Mouse (Mus musculus) right cerebral cortex, postnatal 4 days (tissue): ENCODE data around the gene Slc25a20.

Experiments
- DNase-seq: peaks from one replicate; pipeline ENCODE4 v3.0.0-alpha.2; 2022

Gene Slc25a20

DNA sequence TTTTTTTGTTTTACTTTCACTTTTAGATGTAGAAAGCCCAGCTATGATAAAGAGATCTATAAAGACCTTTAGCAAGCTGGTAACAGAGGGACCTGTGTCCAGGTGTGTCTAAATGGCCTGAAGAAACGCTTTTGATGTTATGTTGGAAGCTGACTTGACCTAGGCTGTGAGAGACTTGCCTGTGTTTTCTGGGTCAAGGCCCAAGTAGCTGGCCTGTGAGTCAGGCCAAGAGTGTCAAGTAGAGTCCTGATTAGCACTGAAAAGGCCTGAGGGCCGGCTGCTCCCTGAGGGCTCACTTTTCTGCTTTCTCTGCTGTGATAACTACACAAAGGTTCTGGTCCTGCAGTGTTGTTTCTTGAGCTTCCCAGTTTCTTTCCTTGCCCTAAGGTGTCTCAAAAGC lies 25.8 kb downstream of the Slc25a20 start:
- no peak for DNase-seq

DNA sequence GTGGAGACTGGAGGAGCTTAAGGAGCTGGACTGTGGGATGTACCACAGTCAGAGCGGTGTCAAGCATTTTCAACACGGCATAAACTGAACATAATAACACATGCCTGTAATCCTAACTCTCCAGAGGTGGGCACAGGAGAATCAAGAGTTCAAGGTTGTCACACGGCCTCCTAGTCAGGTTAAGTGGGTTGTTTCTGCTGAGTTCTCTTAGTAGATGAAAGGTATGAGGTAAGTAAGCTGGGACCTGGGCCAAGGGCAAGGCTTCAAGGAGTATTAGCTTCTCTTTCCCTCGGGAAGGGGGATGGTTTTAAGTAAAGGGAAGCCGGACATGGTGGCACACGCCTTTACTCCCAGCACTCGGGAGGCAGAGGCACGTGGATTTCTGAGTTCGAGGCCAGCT lies 26.6 kb downstream of the Slc25a20 start:
- DNase-seq: no peak

DNA sequence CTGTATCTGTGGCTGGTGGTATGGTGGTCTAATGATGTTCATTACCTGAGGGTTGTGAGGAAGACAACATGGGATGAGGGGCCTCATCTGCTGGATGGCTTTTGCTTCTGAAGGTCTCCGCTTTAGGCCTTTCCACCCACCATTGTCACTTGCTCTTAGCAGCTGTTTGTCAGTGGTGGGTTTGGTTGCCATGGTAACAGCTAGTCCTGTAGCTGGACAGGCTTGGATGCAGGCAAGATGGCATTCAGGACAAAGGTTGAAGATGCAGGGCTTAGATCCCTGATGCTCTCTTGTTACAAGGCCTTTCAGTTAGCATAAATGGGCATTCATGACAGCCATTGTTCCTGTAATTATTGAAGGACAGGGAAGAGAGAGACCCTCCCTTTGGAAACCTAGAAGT lies 27.2 kb downstream of the Slc25a20 start, which contains the start of gene Prkar2a:
TSS of gene Prkar2a (plus strand) at position 209 of the 400 bp plus-strand sequence.
- no peak for DNase-seq

DNA sequence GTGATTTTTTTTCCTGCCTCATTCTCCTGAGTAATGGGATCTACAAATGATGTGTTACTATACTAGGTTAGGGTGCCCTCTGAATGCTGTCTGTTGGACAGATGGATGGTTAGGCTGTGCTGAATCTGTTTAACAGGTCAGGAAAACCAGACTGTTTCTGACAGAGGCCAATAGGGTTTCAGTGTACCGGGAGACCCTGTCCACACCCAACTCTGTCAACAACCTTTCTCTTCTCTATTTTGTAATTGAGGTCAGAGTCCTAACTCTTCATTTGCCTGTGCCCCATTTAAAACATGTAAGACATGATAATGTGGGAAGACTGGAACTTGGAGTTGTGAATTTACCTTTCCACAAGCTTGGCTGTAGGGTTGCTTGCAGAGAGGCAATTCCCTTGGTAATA lies 28.1 kb downstream of the Slc25a20 start:
- no peak for DNase-seq

DNA sequence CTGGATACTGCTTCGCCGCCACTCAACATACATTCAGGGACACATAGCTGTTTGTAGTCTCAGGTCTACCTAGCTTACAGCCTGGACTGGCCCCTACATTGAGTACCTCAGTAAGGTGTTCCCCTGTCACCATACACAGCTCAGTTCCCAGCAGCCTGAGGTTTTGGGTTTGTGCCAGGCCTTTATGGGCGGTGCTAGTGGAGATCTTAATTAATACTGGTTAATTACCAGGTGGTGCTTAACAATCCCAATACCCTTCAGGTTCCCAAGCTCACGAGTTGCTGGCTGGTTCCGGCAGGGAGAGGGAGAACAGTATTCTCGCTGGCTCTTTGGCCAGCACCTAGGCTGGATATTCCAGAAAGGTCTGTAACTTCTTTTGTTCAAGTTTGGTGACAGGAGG lies 29.0 kb downstream of the Slc25a20 start:
- DNase-seq: no peak

DNA sequence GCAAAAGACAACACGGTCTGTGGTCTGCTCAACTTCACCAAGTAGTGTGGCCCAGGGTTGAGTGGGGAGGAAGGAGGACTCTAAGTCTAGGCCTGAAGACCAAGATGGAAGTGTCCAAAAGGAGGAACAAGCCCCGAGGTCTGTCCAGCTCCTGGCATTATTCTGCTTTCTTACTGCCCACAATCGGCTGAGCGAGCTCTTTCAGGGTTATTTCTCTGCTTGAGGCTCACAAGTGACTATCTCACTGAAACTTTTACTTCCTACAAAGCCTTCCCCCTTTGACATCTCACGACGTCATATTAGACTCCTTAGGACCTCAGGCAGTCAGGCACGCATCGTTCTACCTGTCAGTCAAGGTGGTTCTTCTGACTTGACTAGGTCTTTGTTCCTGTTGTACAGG lies 29.5 kb downstream of the Slc25a20 start:
- DNase-seq: no peak

DNA sequence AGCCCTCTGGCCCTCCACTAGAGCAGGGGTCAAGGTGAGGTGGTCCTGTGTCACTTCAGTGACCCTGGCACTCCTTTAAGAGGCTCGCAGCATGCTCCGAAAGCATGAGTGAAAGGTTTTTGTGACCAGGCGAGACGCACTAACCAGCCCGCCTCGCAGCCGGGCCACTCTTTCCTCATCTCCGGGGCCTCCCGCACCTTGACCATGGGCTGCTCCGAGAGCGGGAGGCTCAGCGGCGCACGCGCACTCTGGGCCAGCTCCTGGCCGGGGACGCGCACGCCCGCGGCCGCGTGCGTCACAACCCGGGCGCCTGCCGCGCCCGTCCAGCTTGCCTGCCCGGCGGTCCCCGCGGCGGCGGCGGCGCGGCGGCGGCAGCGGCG lies 29.9 kb downstream of the Slc25a20 start:
- peak; percentile 83 for DNase-seq

DNA sequence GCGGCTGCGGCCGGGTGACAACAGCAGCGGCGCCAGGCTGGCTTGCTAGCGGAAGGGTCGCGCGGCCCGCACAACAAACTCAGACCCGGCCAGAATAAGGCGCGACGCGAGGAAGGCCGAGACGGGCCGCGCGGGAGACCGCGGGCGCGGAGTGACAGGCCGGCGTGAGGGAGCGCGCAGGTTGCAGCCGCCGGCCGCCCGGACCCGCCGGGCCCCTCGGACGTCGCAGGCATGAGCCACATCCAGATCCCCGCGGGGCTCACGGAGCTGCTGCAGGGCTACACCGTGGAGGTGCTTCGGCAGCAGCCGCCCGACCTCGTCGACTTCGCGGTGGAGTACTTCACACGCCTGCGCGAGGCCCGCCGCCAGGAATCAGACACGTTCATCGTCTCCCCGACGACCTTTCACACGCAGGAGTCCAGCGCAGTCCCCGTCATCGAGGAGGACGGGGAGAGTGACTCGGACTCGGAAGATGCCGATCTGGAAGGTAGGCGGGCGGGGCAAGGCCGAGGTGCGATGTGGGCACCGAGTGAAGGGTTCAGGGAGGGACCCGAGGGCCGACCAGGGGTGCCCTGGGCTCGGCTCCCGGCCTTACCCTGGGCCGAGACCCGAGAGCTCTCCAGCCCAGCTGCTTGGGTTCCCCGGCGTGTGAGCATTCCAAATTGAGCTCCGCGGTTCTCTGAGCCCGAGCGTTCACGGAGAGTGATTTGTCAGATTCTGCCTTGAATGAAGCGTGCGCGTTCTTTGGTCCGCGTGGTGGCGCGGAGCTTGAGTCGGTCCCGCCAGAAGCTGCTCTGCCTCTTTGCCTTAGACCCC lies 30.5 kb downstream of the Slc25a20 start:
- DNase-seq: peak; percentile 67

DNA sequence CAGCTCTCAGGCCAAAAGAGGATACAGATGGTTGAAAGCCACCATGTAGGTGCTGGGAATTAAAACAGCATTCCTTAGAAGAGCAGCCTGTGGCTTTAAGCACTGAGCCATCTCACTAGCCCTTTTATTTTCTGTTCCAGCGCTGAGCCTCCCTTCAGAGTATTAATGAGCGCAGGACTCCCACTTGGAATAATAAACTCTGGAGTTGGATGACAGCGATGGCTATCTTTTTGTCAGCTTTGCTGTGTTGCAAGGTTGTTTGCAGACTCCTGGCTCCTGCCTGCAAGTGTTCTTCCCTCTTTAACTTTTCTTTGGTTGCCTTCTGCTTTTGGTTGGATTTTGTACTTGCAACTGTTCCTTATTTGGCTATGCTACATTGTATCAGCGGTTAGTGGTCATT lies 32.1 kb downstream of the Slc25a20 start:
- no peak for DNase-seq

DNA sequence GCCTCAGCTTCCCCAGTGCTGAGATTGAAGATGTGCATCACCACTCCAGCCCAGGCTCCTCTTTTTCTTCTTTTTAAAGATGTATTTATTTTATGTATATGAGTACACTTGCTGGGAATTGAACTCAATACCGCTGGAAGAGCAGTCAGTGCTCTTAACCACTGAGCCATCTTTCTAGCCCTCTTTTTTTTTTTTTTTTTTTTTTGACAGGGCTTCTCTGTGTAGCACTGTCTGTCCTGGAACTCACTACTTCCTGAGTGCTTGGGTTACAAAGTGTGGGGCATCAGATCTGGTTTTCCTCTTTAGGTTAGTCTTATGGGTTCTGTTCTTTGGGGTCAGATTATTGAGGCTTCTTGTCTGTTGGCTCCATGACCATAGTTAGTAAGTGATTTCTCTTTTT lies 32.6 kb downstream of the Slc25a20 start:
- DNase-seq: no peak

DNA sequence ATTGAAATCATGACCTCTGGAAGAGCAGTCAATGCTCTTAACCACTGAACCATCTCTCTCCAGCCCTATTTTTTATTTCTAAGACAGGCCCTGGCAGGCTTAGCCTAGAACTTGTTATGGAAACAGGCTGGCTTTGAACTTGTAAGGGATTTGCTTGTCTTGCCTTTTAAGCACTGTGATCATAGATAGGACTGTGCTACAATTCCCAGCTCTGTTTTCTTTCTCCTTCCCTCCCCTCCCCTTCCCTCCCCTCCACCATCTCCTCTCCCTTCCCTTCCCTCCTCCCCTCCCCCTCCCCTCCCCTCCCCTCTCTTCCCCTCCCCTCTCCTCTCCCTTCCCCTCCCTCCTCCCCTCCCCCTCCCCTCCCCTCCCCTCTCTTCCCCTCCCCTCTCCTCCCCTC lies 40.6 kb downstream of the Slc25a20 start:
- no peak for DNase-seq

DNA sequence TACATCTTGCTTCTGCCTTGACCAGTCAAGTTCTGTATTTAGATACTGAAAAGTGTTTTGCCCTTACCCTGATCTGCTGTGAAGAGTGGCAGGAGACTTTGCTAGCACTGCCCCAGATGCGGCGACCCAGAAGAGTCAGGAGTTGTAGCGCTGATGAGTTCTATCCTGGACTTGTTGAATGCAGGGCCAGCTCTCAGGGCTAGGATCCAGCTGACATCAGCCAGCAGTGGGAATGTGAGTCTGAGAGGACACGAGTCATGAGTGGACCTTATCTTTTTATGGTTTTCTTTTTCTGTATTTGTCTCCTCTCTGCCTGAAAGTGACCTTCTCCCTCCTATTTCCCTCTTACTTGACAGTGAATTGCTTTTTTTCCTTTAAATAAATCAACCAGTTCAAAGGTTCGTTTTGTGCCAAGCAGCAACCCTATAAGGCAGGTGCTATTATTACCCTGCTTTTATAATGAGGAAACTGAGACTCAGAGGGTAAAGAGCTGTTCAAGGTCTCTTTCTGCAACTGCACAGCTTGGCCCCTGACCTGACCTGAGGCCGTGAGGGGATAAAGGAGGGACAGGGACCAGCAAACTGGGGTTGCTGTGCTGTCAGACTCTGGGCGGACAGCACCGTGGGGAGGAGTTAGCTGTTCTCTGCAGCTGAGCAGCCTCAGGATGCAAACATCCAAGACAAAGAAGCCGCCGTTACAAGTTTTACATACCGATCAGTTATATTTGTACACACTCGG lies 41.7 kb downstream of the Slc25a20 start:
- no peak for DNase-seq

DNA sequence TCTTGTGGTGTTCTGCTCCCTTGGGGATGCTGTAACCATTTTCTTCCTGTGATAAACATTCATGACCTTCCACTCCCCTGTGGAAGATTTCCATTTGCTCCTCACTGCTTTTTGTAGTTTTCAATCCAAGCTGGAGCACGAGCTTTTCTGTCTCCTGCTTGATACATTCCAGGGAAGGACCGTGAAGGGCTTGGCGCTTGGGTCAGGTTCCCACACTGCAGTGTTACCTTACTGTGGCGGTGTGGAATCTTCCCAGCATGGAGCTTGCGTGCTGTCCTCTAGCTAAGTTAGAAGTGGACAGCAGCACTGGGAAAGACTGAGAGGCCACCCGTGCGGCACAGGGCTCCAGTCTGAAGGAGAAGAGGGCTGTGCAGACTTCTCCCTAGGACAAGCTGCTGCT lies 42.7 kb downstream of the Slc25a20 start:
- no peak for DNase-seq

DNA sequence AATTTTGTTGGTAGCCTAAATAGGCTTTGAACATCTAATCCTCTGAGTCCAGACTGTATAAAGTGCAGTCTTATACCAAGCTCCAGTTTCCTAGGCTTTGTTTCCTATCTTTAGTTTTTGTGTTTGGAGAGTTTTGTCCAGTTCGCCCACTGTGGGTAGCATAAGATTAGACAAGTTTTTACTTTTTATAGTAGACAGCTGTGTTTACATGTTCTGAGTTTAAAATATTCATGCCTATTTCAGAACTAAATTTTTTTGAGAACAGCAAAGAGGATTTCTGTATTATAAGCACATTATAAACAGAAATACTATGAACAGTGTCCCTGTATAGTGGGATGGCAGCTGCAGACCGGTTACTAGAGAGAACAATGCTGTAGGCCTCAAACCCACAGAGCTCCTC lies 45.3 kb downstream of the Slc25a20 start:
- DNase-seq: no peak

DNA sequence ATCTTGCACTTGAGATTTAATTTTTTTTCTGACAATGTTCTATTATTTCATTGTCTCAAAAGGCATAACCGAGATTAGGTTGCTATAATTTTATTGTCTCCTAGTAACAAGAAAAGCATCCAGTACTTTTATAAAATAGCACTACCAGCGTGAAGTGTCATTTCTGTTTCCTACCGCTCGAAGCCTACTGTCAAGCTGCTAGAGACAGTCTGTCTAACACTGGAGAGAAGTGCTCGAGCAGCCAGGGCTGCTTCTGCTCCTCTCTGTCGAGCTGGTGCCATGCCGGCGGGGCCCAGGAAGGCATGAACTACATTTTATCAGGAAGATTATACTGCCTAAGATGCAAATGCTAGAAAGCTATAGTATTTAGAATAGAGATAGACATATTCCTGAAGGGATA lies 46.9 kb downstream of the Slc25a20 start:
- DNase-seq: peak; percentile 19

DNA sequence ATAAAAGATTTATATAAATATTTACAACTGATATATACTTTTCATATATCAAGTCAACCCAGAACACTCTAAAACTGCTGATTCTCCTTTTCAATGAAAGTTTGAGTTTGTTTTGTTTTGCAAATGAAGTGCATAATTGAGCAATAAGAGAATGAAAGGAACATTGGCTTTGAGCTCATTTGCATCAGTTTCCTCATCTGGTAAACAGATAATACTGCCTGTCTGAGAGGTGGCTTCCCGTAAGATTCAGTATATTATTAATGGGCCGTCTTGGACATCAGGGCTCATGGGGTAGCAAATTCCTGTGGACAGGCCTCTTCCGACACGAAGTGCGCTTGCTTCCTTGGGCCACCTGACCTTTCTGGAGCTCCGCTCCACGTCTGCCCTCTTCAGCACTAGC lies 48.9 kb downstream of the Slc25a20 start:
- DNase-seq: no peak

DNA sequence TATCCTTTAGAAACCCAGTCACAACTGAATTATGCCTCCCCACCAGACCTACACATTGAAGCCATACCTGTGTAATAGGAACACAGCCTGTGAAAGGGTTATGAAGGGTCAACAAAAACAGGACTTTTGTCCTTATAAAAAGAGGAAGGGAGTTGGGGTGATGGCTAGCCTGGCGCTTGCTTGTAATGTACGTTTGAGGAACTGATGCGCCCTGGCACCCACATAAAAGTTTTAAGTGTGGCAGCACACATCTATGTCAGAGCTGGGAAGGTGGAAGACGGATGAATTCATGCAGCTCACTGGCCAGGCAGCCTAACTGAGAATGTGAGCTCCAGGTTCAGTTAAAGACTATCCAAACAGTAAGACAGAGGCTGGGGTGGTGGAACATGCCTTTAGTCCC lies 54.3 kb downstream of the Slc25a20 start:
- DNase-seq: no peak

DNA sequence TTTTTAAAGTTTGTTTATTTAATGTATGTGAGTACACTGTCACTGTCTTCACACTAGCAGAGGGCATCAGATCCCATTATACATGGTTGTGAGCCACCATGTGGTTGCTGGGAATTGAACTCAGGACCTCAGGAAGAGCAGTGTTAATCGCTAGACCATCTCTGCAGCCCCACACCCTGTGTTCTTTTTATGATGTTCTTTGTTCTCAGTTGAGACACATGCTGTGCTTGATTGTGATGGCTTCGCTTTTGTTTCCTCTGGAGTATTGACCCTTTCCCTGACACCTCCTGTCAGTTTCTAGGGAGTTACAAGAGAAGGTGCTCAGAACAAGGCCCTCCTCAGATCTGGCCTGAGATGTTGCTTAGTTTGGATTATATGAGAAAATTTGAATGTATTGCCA lies 61.9 kb downstream of the Slc25a20 start:
- no peak for DNase-seq

DNA sequence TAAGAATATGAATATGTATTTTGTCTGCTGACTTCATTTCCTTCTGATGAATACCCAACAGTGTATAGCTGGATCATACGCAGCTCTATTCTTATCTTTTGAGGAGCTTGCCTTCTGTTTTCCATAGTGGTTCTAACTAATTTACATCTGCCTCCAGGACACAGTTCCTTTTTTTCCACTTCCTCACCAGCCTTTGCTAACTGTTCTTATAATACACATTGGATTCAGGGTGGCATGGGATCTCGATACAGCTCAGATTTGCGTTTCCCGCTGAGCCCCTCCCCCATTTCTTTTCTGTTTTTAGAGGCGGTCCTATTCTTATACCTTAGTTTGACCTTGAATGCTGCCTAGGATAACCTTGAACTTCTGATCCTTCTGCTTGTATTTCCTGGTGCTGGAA lies 64.2 kb downstream of the Slc25a20 start:
- no peak for DNase-seq

DNA sequence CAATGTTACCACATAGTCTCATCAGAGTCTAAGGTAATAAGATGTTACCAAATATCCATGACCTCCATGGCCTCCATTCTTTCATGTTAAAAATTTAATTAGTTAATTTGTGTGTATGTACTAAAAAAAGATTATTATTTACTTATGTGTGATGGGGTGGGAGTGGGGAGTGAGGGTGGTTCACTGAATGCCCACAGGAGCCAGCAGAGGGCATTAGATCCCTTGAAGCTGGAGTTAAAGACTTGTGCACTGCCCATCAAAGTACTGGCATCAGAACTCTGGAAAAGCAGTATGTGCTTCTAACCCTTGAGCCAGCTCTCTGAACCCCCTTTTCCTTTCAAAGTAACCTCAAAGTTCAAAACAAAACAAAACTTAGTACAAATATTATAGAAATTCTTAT lies 67.2 kb downstream of the Slc25a20 start:
- DNase-seq: no peak

DNA sequence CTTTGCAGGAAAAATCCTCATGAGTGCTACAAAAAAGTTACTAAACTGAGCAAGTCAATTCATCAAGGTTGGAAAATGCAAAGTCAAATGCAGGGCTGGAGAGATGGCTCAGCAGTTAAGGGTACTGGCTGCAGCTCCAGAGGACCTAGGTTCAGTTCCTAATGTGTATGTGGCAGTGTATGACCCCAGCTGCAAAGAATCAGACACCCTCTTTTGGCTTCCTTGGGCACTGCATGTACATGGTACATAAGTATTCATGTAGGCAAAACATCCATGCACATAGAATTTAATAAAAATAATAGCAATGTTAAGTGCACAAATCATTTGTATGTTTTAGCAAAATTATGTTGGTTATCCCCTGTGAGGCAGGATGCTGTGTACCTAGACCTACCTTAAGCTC lies 70.6 kb downstream of the Slc25a20 start:
- DNase-seq: no peak
